Mouse (Mus musculus): Measurements from ENCODE around the gene Cad. TPM values are rescaled to one million over a fixed set of nuclear protein-coding genes. Genes with fewer than 3 reads are reported as not detected.
A peak's percentile ranks its signal among the peaks of the same experiment; 100 is the strongest.
"Not testable (repeated sequence)": the region's sequence is repeated elsewhere in the genome, so short reads cannot be mapped to it uniquely, and the experiment has no call there.

The Cad gene
- total RNA-seq, 2 experiments from 2014 or later: 17.1 to 21.6 TPM

DNA sequence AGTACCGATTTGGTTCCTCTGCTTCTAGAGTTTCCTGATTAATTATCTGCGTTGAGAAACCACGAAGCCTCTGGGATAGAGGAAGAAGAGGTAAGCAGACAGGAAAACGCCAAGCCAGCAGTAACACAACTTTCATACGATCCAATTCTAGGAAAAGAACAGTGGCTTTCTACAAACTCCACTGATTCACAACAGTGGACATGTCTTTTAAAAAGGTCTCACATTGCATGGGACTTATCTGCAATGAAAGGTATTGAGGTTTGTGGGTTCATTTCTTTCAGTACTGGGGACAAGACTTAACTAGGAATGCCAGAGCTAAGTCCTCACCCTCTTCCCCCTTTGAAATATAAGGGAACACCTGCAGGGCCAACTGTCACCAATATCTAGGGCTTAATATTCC is 7.5 kb upstream of the Cad start:
- Histone ChIP-seq H3K4me3 (peak overlapping the region; percentile 87), H3K27ac (no peak overlapping the region)
- no peak for TF ChIP-seq CTCF (conservative IDR thresholded peaks at IDR 0.05)
- no peak for DNase-seq (ENCODE audit: low spot score in 2 of 2)

DNA sequence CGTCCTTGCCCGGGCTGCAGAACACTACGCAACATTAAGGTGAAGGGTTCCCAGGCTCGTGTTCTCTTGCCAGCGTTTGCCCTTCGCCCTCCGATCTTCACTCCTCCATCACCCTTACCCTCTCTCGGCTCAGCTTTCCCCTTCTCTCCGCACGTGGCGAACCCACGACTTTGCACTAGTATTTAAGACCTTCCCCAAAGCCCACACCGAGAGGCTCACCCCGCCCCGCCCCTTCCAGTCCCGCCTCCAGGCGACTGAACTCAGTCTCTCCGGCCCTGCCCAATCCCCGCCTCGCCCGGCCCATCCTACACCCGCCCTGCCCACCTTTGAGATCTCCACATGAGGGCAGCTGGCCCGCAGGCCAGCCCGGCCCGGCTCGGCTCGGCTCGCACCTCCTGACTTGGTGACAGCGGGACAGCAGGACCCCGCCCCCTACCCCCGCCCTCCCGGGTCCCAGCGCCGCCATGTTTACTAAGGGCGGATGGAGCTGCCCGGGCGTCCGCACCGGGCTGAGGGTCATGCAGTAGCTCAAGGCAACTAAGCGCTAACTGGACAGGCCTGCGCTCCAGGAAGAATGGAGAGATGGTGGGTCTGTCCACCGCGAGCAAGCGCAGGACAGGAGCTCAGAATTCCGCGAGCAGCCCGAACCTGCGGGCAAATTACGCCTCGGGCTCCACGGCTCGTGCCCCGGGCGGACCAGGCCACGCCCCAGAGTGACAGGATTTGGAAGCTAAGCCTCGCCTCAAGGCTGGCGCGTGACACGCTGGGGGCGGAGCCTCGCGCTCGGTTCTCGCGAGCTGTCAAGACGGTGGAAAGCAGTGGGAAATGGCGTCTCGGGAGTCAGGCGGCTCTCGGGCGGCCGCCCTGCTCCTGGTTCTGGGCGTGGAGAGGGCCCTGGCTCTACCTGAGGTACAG is 6.5 kb upstream of the Cad start, which contains the start of gene Atraid:
Gene Atraid (plus strand): TSS at position 465 of the 915 bp plus-strand sequence.
- peak; percentile 97 to 98 for DNase-seq (ENCODE audit: low spot score in 2 of 2)
- H3K27ac ChIP-seq: peak within 1 kb of the TSS; percentile 99
- no peak for TF ChIP-seq CTCF (conservative IDR thresholded peaks at IDR 0.05)
- peak within 1 kb of the TSS; percentile 87 for H3K4me3 ChIP-seq

DNA sequence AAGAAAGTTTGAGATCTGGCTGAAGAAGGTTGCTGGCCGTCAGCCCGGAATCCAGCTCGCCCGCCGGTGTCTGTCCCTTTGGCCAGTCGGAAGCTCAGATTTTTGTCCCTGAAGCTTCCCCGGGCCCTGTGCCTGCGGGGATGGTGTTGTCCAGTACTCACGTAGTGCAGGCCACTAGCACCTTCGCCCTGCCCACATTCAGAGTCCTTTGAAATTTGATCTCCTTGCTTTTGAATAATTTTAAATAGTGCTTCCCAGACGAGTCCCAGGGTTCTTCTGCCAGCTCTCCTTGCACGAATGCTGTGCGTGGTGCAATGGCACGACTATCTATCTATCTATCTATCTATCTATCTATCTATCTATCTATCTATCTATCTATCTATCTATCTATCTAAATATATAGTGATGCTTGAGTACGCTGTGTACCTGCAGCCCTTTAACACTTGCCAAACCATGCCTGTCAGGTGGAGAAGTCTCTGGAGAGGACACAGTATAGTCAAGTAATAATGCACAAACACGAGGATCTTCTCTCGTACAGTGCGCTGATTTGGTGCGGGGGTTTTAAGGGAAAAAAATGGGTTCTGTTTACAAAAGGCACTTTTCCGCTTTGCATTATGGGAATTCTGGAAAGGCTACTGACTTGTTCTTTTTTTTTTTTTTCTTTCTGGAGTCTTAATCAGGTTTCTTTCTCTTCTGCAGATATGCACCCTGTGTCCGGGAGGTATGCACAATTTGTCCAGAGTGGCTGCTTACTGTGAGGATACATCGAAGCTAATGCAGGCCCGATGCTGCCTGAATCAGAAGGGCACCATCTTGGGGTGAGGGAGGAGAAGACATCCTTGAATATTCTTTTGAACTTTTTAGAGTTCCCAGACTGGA is 5.6 kb upstream of the Cad start, which contains the start of gene Slc5a6:
Gene Slc5a6 (minus strand): TSS at position 162 of the 879 bp plus-strand sequence.
- peak; percentile 26 for DNase-seq (ENCODE audit: low spot score in 2 of 2)
- peak within 1 kb of the TSS; percentile 99 for H3K27ac ChIP-seq
- peak within 1 kb of the TSS; percentile 87 for H3K4me3 ChIP-seq
- TF ChIP-seq CTCF (conservative IDR thresholded peaks at IDR 0.05): peak; percentile 82

DNA sequence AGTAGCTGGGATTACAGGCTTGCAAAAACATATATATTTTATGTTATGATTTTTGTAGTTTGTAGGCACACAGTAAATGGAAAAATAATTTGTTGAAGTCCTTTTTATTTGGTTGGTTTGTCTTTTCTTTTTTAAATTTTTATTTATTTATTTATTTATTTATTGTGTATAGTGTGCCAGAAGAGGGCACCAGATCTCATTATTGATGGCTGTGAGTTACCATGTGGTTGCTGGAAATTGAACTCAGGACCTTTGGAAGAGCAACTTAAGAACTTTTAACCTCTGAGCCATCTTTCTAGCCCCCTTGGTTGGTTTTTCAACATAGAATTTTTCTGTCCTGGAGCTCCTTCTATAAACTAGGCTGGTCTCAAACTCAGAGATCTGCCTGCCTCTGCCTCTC is 4.2 kb upstream of the Cad start:
- TF ChIP-seq CTCF (conservative IDR thresholded peaks at IDR 0.05): peak; percentile 60
- Histone ChIP-seq H3K27ac (no peak overlapping the region), H3K4me3 (no peak overlapping the region)
- DNase-seq (ENCODE audit: low spot score in 2 of 2): no peak

DNA sequence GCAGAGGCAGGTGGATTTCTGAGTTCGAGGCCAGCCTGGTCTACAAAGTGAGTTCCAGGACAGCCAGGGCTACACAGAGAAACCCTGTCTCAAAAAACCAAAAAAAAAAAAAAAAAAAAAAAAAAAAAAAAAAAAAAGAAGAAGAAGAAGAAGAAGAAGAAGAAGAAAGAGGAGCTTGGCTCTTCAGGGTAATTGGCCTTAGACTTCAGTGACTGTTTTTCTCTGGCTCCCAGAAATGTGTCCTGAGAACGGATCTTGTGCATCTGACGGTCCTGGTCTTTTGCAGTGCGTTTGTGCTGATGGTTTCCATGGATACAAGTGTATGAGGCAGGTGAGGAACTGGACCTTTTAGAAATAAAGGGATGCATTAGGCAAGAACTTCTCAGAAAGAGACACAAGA is 852 bp upstream of the Cad start:
- peak overlapping the region; percentile 86 for H3K27ac ChIP-seq
- peak overlapping the region; percentile 78 for H3K4me3 ChIP-seq
- not testable (repeated sequence) for DNase-seq (ENCODE audit: low spot score in 2 of 2)

DNA sequence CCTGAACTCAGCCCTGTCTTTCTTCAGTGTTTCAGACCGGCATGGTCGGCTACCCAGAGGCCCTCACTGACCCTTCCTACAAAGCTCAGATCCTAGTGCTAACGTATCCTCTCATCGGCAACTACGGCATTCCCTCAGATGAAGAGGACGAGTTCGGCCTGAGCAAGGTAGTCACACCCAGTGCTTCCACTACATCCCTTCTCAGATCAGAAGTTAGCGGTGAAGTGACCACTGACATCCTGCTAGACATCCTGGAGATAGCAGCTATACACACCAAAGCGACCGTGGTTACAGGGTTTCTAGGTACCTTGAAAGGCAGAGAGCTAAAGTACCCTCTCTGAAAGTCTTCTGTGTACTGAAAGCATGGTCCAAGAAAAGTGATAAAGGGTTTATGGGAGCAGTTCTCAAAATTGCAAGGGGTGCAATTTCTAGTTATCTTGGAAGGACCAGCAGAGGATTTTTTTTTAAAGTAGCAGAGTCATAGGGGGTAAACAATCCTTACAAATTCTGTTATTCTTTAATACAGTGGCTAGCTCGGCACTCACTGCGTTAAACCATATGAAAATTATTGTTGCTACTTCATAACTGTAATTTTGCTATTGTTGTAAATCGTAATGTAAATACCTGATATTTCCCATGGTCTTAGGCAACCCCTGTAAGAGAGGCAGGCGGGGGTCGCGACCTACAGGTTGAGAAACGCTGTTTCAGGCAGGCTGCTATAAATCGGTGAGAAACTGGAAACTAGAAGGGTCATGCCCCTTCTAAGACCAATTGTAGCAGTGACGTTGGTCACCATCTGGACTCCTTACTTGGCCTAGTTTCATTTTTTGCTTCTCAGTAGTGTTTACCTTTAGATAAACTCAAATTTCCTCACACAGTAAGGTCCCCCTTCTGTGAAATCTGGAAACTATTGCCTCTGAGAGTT is 898 bp downstream of the Cad start:
- DNase-seq (ENCODE audit: low spot score in 2 of 2): no peak
- H3K27ac ChIP-seq: peak overlapping the region; percentile 86; the same call in 1 of the 2 replicates
- H3K4me3 ChIP-seq: peak overlapping the region; percentile 78
- TF ChIP-seq CTCF (conservative IDR thresholded peaks at IDR 0.05): no peak

DNA sequence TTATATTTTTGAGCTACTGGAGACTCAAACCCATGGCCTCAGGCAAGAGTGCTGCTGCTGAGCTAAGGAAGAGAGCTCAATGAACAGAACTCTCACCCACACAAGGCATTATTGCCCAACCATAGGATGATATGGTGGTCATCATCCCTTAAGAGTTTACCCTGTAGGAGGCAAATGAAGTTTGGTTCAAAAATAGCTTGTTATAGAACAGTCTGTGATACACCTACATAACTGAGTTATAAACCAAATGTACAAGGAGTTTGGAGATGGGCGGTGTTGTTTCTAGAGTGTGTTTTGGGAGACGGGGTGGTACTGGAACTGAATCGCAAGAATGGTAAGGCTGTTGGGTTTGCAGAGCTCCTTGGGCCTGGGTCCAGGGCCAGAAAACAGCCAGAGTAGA is 15.2 kb downstream of the Cad start:
- no peak for DNase-seq (ENCODE audit: low spot score in 2 of 2)
- no peak overlapping the region for H3K27ac ChIP-seq
- TF ChIP-seq CTCF (conservative IDR thresholded peaks at IDR 0.05): no peak
- no peak overlapping the region for H3K4me3 ChIP-seq

DNA sequence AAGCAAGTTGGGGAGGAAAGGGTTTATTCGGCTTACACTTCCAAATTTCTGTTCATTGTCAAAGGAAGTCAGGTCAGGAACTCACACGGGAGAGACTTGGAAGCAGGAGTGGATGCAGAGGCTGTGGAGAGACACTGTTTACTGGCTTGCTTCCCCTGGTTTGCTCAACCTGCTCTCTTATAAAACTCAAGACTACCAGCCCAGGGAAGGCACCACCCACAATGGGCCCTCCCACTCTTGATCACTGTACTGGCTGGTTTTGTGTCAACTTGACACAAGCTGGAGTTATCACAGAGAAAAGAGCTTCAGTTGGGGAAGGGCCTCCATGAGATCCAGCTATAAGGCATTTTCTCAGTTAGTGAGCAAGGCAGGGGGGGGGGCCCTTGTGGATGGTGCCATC is 16.5 kb downstream of the Cad start:
- no peak for DNase-seq (ENCODE audit: low spot score in 2 of 2)
- no peak for TF ChIP-seq CTCF (conservative IDR thresholded peaks at IDR 0.05)

DNA sequence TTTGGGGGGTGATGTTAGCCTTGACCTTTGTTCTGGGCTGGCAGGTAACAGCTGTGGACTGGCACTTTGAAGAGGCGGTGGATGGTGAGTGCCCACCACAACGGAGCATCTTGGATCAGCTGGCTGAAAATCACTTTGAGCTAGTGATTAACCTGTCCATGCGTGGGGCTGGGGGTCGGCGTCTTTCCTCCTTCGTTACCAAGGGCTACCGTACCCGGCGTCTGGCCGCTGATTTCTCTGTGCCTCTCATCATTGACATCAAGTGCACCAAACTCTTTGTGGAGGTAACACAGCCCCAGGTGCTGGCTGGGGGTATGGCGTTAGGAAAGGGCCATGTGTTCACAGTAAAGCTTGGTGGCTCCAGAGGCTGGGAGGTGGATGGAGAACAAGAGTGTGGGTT is 17.2 kb downstream of the Cad start:
- H3K27ac ChIP-seq: no peak overlapping the region
- no peak overlapping the region for H3K4me3 ChIP-seq
- DNase-seq (ENCODE audit: low spot score in 2 of 2): no peak
- no peak for TF ChIP-seq CTCF (conservative IDR thresholded peaks at IDR 0.05)

More for the DNA sequence above, 16.5 kb downstream of the Cad start:
- no peak overlapping the region for H3K27ac ChIP-seq
- H3K4me3 ChIP-seq: no peak overlapping the region

DNA sequence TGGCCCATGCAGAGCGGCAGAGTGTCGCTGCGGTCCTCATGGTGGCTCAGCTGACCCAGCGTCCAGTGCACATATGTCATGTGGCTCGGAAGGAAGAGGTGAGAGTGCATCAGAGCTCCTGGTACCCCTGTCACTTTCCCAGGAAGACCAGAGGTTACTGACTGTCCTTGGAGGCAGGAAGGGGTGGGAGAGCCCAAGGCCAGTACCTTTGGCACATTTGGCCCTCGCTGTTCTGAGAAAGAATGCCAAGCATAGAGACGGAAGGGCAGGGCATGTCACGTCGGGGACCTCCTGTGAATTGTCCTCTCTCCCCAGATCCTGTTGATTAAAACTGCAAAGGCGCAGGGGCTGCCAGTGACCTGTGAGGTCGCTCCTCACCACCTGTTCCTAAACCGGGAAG is 18.6 kb downstream of the Cad start:
- TF ChIP-seq CTCF (conservative IDR thresholded peaks at IDR 0.05): no peak
- no peak overlapping the region for H3K4me3 ChIP-seq
- no peak for DNase-seq (ENCODE audit: low spot score in 2 of 2)
- H3K27ac ChIP-seq: no peak overlapping the region

DNA sequence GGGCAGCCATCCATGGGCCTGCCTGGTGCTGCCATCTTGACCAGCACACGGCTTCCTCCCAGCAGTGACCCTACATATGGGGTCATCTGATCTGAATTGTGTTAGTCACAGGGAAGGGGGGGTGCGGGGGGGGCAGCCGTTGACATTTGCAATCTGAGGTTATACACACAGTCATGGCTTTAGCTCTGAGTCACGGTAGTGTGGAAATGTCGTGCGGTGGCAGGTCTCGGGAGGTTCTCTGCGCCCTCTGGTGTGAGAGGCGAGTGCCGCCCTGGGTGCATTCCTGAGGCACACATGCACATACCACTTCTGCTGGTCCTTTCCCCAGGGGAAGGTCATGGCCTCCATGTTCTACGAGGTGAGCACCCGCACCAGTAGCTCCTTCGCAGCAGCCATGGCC is 21.8 kb downstream of the Cad start:
- no peak for TF ChIP-seq CTCF (conservative IDR thresholded peaks at IDR 0.05)
- no peak overlapping the region for H3K27ac ChIP-seq
- no peak for DNase-seq (ENCODE audit: low spot score in 2 of 2)
- no peak overlapping the region for H3K4me3 ChIP-seq

Measured in layer of hippocampus, adult 2 months (tissue).